Mouse (Mus musculus) R1 (cell line): ENCODE measurements at regions not wholly inside any gene's neighbourhood (a gene's known extent, or its start where the extent isn't known, plus 50 kb on each side); places are given as distances from the start of the nearest gene placed in this dataset.

Experiments
- DNase-seq: peaks from one replicate; pipeline ENCODE4 v3.0.0-alpha.2; 2018; ENCODE audit warnings: low read depth, low spot score

DNA sequence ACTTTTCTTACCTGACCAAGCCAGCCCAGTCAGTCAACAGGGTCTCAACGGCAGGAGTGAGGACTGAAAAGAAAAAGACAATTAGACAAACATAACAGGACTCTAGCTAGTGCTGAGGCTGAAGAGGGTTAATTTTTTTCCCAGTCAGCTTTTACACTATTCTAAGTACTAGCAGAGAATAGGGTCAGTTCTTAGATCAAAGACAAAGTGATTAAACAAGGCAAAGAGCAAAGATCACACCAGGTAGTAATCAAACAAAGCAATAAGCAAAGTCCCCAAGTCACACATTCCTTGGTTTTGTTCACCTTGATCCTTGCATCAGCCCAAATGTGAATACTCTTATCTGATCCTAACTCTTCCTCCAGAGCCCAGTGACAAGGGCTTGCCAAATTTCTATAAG, 267.8 kb upstream of the Tsc22d2 start:
- no peak for DNase-seq

DNA sequence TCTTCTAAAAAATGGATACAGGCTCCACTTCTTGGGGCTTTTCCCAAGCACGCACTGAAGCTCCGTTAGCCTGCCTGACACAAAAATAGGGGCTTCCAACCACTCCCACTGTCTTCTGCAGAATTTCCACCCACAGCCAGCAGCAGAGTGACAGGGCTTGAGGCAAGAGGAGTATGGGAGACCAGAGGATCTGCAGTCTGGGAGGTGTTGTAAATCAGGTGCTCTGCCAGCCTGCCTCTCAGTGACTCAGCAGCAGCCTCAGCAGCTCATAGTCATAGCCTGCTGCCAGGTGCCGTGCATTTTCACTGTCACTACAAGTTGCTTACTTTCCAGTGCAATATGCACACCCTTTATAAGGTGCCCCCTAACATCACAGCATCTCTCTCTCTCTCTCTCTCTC, 261.4 kb upstream of the Tsc22d2 start:
- no peak for DNase-seq

DNA sequence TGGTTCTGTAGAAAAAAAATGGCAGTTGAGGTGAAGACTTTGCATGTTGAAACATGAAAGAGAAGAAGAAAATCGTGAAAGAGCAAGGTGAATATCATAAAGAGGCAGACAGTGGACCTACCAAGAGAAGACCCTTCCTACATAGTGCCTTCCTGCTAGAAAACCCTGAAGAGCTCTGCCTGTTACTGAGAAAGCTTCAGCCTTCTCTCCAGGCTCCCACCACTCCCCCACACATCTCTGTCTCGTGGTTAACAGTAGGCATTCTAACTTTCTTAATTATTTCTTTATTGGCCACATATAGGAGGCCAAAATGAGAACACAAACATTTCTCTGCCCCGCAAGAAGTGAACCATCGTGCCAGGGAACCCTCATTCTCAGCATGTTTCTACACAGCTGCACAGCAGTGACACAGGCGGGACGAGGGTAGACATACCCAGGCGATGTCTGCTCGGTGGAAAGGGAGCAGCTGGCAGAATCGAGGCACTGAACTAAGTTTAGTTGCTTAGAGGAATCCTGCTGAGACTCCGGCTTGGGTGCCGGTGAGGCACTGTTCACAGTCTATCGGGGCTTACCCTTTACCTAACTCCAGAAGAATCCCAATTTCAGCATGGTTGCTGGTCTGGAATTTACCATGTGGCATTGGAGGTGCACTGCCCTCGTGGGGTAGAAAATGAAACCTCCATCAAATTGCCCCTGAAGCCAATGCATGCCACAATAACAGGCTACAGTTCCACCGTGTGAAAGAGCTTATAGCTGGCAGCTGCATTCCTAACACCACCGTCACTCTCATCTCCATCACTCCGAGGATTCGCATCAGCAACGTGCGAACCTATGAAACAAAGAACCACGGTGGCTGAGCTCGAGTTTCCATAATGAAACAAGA, 260.4 kb upstream of the Tsc22d2 start:
- no peak for DNase-seq

DNA sequence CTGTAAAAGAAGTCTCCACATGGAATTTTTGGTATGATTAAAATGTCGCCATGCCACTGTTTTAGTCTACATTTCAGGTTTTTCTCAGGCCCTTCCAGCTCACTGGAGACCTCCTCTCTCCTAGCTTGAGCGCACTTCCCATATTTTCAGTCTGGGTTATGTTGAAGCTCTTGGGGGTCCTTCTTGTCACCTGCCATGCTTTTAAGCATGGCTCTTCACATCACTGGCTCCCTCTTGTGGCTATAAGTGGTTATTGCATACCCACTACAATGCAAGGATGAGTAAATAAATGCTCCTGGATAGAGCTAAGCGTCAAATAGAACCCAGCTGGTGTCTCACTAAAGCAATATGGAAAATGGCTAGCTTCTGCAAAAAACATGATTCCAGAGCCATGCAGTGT, 255.1 kb upstream of the Tsc22d2 start:
- peak; percentile 64 for DNase-seq

DNA sequence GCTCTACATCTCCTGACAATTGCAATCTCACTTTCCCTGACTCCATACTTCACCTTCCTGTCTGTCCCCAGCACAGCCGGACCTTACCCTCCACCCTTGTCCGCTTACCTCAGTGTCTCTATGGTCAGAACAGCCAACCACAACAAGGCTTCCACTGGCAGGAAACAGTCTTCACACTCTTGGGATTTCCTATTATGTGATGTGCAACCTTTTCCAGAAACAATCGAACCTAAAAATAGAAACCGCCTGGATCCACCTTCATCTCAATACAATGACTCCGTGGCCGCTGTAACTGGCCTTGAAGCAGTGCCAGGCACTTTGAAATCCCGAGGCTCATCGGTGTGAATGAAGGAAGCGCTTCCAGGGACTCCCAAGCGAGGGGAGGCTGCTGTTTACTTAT, 252.3 kb upstream of the Tsc22d2 start:
- DNase-seq: no peak

DNA sequence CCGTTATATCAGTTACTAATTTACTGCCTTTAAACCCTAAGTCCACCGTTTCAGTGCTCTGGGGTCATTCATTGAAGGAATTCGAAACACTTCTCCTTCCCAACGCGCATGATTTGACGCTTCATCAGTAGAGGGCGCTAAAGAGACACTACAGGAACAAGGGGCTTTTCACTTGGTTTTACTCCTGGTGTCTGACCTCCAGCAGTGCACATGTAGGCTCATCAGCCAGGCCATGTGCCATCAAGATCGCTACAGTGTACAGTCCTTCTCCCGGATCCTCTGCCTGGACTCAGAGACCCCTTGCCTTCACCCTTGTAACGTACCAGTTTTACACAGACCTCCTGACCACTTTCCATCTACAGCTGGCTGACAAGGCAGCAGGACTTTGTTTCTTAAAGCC, 250.7 kb upstream of the Tsc22d2 start:
- DNase-seq: peak; percentile 90

- no peak for DNase-seq
Measured at GRCm38 (mm10) chr3:58166628-58167027, 247.9 kb upstream of the Tsc22d2 start.

DNA sequence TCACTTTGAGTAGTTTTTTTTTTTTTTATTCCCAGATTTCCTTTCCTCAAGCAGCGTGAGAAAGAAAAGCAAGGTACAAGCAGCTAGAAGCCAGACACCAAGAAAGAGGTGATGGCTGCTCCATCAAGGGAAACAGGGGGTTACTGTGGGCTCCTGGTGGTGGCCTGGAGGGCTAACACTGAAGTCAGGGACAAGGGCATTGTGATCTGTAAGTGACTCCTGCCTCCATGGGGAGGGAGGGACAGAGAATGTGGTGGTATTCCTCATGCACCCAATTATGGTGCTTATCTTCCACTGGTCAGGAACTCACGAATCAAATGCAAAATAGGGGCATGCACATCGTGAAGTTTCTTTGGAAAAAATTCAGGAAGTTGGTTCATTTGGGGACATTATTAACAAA, 247.4 kb upstream of the Tsc22d2 start:
- DNase-seq: no peak

GRCm38 (mm10) chr3:58167761-58168290, 246.7 kb upstream of the Tsc22d2 start:
- DNase-seq: peak; percentile 48

DNA sequence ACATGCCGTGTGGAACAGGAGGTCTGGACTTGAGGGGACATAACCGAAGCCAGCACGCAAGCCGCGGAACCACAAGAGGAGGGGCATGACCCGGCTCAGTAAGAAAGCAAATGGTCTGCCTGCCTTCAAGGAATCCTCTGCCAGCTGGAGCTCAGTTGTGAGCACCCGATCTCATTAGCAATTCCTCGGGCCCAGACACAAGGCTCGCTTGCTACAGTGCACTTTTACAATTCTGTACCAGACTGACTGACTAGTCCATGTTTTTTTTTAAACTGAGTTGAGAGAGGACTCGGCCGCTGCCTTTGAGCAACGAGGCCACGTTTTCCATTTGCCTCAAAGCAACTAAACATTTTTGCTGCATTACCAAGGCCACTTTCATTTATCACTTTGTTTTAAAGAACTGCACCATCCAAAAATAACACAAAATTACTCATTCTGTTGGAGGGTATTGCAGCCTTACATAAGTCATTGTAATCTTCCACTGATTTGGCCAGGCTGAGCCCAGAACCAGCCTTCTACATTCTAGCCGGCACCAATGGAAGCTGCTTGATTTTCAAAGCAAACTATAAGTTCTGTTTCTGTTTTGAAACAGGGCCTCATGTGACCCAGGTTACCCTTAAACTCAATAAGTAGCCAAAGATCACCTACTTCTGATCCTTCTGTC, 245.9 kb upstream of the Tsc22d2 start:
- DNase-seq: no peak

DNA sequence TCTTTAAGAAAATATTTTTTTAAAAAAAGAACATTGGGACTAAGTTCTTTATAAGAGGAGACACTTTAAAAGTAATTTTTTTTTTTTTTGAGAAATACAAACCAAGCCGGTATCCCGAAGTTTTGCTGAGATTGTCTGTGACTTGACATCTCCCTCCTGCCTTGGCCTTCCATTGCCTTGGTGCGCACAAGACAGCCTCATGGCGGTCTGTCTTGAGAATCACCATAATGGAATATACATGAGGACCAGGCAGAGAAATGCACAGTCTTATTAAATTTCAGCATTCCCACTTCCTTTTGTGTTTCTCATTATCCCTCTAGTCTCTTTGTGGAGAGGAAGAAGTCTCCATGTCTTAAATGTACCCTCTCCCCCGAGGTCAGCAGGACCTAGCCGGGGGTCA, 244.7 kb upstream of the Tsc22d2 start:
- no peak for DNase-seq

DNA sequence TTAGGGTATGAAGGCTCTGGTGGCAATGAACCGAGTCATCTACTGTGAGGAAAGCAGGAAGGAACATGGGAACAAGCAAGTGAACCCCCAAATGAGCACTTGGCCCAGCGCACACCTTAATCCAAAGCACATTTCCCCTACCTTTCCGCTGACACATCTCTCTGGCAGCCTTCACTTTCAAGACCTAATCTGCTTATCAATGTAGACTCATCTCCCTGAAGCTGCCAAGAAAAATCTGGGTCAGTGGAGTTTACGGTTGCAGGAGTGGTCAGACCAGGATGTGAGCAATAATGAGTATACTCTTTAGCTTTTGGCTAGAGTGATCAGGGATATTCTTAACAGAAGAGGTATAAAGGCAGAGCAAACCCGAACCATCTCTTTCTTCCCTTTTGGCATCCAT, 242.4 kb upstream of the Tsc22d2 start:
- no peak for DNase-seq

- no peak for DNase-seq
Measured at GRCm38 (mm10) chr3:58173821-58174220, 240.7 kb upstream of the Tsc22d2 start.

DNA sequence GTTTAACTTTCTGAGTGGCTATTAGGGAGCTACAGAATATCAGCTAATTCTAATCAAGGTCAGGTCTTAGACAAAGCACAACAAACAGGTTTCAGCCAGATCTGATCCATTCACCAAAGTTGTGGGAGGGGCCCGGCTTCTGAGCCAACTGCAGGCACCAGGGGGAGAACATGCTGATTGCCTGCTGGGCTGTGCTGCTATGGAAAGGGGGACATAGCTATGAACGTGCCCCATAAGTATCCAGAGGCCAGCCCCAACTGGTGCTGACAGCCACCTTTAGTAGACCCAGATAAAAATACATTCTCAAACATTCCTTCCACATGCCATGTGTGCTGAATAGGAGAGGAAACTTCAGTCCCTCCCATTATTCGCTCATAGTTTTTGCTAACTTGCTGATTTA, 232.8 kb upstream of the Tsc22d2 start:
- DNase-seq: peak; percentile 42

DNA sequence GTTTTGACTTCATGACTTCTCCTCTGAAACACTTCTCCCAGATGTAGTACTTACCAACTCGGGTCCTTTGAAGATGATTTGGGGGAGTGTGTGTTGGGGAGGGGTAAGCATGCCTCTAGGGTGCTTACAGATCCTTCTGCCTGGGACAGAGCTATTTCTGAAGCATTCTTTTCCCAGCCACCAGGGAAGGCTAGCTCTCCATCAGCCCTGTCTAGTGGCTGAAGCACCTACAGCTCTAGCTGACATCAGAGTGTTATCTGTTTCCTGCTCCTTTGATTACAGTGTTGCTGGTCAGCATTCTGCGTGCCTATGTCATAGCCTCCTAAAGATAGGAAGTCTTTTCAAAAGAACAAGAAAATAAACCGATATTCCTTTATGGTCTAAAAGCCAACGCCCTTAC, 232.2 kb upstream of the Tsc22d2 start:
- DNase-seq: no peak

GRCm38 (mm10) chr3:58183279-58183678, 231.2 kb upstream of the Tsc22d2 start:
- DNase-seq: no peak

DNA sequence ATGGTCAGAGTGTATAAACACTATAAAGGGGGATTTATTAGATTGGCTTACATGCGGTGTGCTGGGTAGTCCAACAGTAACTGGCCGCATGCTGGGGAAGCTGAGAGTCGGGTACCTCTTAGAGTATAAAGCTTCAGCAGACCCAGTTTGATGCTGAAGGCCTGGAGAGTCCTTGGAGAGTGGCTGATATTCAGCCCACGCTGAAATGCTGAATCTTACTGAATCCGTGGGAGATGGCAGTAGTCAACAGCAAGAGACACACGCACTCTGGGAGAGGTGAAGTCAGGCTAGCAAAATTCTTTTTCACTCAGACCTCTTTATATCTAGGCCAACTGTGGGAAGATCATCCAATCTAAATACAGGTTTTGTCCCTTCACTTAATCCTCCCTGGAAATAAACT, 214.1 kb upstream of the Tsc22d2 start:
- no peak for DNase-seq

GRCm38 (mm10) chr3:58202816-58203215, 211.7 kb upstream of the Tsc22d2 start:
- DNase-seq: no peak

- DNase-seq: no peak
Measured at GRCm38 (mm10) chr3:58203806-58204205, 210.7 kb upstream of the Tsc22d2 start.

GRCm38 (mm10) chr3:58205526-58205925, 209.0 kb upstream of the Tsc22d2 start:
- no peak for DNase-seq

DNA sequence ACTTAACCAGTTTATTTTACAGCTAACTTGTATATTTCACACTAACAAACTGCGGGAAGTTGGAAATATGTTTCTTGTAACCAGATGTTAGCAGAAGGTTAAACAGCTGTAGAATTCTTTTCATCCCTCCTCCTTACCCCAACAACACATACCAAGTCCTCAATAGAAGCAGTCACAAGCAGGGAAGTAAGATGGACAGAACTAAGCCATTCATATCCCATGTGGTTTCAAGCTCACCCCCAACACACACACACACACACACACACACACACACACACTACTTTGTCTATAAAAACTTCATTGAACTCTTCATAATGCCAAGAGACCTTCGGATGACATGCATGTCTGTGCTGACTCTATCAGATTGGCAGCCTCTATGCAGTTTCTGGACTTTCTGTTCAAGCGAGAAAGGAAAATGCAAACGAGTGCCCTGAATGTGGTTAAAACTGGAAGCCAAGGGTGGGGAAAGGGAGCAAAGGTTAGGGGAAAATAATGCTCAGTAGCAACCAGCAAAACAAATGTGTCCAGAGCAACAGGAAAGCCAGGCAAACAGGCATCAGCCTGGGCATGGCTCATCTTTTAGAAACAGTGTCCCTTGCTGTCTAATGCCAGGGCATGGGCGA, 207.6 kb upstream of the Tsc22d2 start:
- DNase-seq: no peak

- peak; percentile 6 for DNase-seq
Measured at GRCm38 (mm10) chr3:58211016-58211415, 203.5 kb upstream of the Tsc22d2 start.
